In genomic region chr3:30995899-30996687, GRCm38 (mm10) we compare ENCODE assay signal across 8 mouse cellular contexts. TPM values are rescaled to one million over a fixed set of nuclear protein-coding genes. Genes with fewer than 3 reads are reported as not detected.
DNase-seq lines count a peak whose midpoint lies in the region; ATAC-seq lines count a peak whose summit lies in the region.

No protein-coding gene starts in this region.

- H3K36me3 ChIP-seq in forebrain, embryonic 12.5 days (replicated peaks) = no peaks in the 10 kb centered on the region
- no peaks in the 10 kb centered on the region for H3K36me3 ChIP-seq in liver, embryonic 11.5 days (ENCODE audit: control insufficient read depth, insufficient read depth, low read length)
- H3K36me3 ChIP-seq in neural tube, embryonic 14.5 days (ENCODE audit: control insufficient read depth, insufficient read depth, low read length) = no peaks in the 10 kb centered on the region

- H3K4me1 ChIP-seq in forebrain, embryonic 12.5 days = peaks cover 25% of the 10 kb centered on the region
- H3K4me1 ChIP-seq in liver, embryonic 11.5 days (replicated peaks; ENCODE audit: control insufficient read depth, insufficient read depth, low read length) = peaks cover 15% of the 10 kb centered on the region
- peaks cover 8% of the 10 kb centered on the region for H3K4me1 ChIP-seq in neural tube, embryonic 14.5 days (ENCODE audit: control insufficient read depth, insufficient read depth, low read length)

- H3K27me3 ChIP-seq in forebrain, embryonic 12.5 days = no peaks in the 10 kb centered on the region
- no peaks in the 10 kb centered on the region for H3K27me3 ChIP-seq in liver, embryonic 11.5 days (replicated peaks; ENCODE audit: control insufficient read depth, insufficient read depth, low read length)
- no peaks in the 10 kb centered on the region for H3K27me3 ChIP-seq in neural tube, embryonic 14.5 days (ENCODE audit: control insufficient read depth, insufficient read depth, low read length)

- H3K27ac ChIP-seq in forebrain, embryonic 12.5 days = 0 out of 2 replicates have a peak overlapping the region, but pooled peaks have one; percentile 50
- H3K27ac ChIP-seq in liver, embryonic 11.5 days (ENCODE audit: low read depth, low read length) = peak overlapping the region; percentile 4; the same call in 1 of the 2 replicates
- peak overlapping the region; percentile 78 for H3K27ac ChIP-seq in neural tube, embryonic 14.5 days (ENCODE audit: low read depth, low read length)

- H3K9ac ChIP-seq in forebrain, embryonic 12.5 days = peak overlapping the region; percentile 82
- peak overlapping the region; percentile 83 for H3K9ac ChIP-seq in liver, embryonic 11.5 days (ENCODE audit: low read depth, low read length)
- H3K9ac ChIP-seq in neural tube, embryonic 14.5 days (replicated peaks; ENCODE audit: low read depth, low read length) = peak overlapping the region; percentile 76

- H3K4me3 ChIP-seq in forebrain, embryonic 12.5 days (replicated peaks) = peak overlapping the region; percentile 86
- H3K4me3 ChIP-seq in liver, embryonic 11.5 days (ENCODE audit: low read depth, low read length) = peak overlapping the region; percentile 89
- H3K4me3 ChIP-seq in neural tube, embryonic 14.5 days (ENCODE audit: low read depth, low read length) = peak overlapping the region; percentile 86

- no peaks in the 10 kb centered on the region for H3K9me3 ChIP-seq in forebrain, embryonic 12.5 days
- no peaks in the 10 kb centered on the region for H3K9me3 ChIP-seq in liver, embryonic 11.5 days (ENCODE audit: control insufficient read depth, low read length)
- H3K9me3 ChIP-seq in neural tube, embryonic 14.5 days (ENCODE audit: control insufficient read depth, low read length) = no peaks in the 10 kb centered on the region

- H3K4me2 ChIP-seq in forebrain, embryonic 12.5 days = peak overlapping the region; percentile 66
- H3K4me2 ChIP-seq in liver, embryonic 11.5 days = peak overlapping the region; percentile 76
- H3K4me2 ChIP-seq in neural tube, embryonic 14.5 days (ENCODE audit: low read depth, low read length) = peak overlapping the region; percentile 73

- peak; percentile 56 for ATAC-seq in frontal cortex, adult (ENCODE audit: low TSS enrichment)
- peak; percentile 81 for ATAC-seq in forebrain, embryonic 12.5 days (ENCODE audit: low FRiP score)
- ATAC-seq in liver, embryonic 11.5 days (replicated peaks; ENCODE audit: low FRiP score) = peak; percentile 52
- peak; percentile 79 for ATAC-seq in neural tube, embryonic 14.5 days (ENCODE audit: low read depth)

- WGBS in forebrain, embryonic 12.5 days = under 1% methylated on average over 49 of the region's 49 CpGs
- 1% methylated on average over 49 of the region's 49 CpGs for WGBS in liver, embryonic 11.5 days
- 1% methylated on average over 41 of the region's 49 CpGs for WGBS in neural tube, embryonic 14.5 days

- DNase-seq in frontal cortex, postnatal 10 days (ENCODE audit: low spot score in 2 of 2) = no peak
- peak; percentile 44 to 48 for DNase-seq in right cerebral cortex, postnatal 36 days (ENCODE audit: low spot score in 2 of 2)
- DNase-seq in right cerebral cortex, postnatal 25 days = no peak
- no peak for DNase-seq in liver, embryonic 11.5 days (ENCODE audit: low spot score)
- no peak for DNase-seq in gastrocnemius, adult 18-20 months (ENCODE audit: low spot score)

RNA-seq across cellular contexts. Expression of gene Prkci, which starts 0.5 kb away (rescaled TPM):
- polyA plus RNA-seq in forebrain, embryonic 12.5 days (2016; fragmentation: Nextera tagmentation; extraction: Ambion mirVana) = 38.7 and 40.2 TPM in 2 replicates
- 20.2 and 21.3 TPM in 2 replicates for polyA plus RNA-seq in liver, embryonic 11.5 days (2014; fragmentation: Nextera tagmentation; extraction: Ambion mirVana)
- polyA plus RNA-seq in neural tube, embryonic 14.5 days (2014; fragmentation: Nextera tagmentation; extraction: Ambion mirVana) = 30.2 and 42.7 TPM in 2 replicates
- 1 to 10 TPM; 2.6 to 5.1 TPM for total RNA-seq in gastrocnemius, adult 18-20 months (2021)

RNA-seq across cellular contexts. Expression of gene Phc3, which starts 26.9 kb away (rescaled TPM):
- polyA plus RNA-seq in forebrain, embryonic 12.5 days (2016; fragmentation: Nextera tagmentation; extraction: Ambion mirVana) = 6.9 and 7.5 TPM in 2 replicates
- polyA plus RNA-seq in liver, embryonic 11.5 days (2014; fragmentation: Nextera tagmentation; extraction: Ambion mirVana) = 4.3 and 5.6 TPM in 2 replicates
- 11.0 and 13.5 TPM in 2 replicates for polyA plus RNA-seq in neural tube, embryonic 14.5 days (2014; fragmentation: Nextera tagmentation; extraction: Ambion mirVana)
- total RNA-seq in gastrocnemius, adult 18-20 months (2021) = 10 to 100 TPM; 11.8 to 12.2 TPM

Comparison
In these comparisons a context has a peak if more than half of its experiments do, and no peak if none do; other contexts are left out.
1. DNase-seq: peak in right cerebral cortex, postnatal 36 days (2 of 2); none in frontal cortex, postnatal 10 days (0 of 2), right cerebral cortex, postnatal 25 days (single experiment), liver, embryonic 11.5 days (single experiment) and gastrocnemius, adult 18-20 months (single experiment).
2. H3K27ac ChIP-seq: peak in every context shown above with its lines; median percentile 78 in neural tube, embryonic 14.5 days; 50 in forebrain, embryonic 12.5 days; 4 in liver, embryonic 11.5 days.
3. Peak in every context shown above with its lines, with median percentiles within 50 percentile points of each other: ATAC-seq, H3K4me2 ChIP-seq, H3K4me3 ChIP-seq and H3K9ac ChIP-seq.